Mouse (Mus musculus): ENCODE measurements around the gene Man1a2.

The Man1a2 gene

DNA sequence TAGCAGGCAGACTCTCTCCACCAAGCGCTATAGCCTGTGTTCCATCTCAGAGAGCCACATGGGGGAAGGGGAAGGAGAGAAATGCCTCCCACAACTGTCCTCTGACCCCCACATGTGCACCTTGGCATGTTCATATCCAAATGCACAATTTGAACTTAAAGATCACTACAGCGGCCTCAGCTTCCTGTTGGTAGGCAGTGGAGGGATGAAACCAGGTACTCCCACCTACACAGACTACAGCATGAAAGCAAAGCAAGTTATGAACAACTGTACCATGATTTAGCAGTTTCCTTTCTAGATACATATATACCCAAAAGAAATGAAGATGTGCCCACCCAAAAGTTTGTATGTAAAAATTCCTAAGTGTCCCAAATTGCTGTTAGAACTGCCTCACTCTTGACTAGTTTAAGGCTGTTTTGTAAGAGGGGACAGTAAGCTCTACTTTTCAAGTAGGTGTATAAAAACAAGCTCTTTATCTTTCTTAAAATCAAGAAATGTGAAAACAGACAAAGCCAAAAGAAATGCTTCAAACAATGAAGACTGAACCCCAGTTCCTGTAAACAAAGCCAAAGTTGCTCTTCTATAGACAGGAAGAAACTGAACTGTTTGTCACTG lies 123.6 kb downstream of the Man1a2 start:
- DNase-seq: peak; percentile 39

DNA sequence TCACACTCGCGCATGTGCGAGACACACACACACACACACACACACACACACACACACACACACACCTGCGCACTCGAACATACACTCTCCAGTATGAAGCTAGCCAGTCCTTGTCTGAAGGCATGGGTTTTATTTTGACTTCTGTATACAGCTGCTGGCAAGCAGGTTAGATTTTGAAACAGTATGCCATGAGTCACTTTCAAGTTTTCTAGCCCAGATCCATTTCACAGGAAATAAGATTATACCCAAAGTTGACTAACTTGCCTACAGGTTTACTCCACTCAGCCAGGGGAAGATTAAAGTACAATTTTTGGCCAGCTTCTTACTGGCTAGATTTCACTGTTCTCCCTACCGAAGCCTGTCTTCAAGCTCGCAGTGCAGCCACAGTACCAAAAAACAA lies 125.9 kb downstream of the Man1a2 start:
- no peak for DNase-seq

DNA sequence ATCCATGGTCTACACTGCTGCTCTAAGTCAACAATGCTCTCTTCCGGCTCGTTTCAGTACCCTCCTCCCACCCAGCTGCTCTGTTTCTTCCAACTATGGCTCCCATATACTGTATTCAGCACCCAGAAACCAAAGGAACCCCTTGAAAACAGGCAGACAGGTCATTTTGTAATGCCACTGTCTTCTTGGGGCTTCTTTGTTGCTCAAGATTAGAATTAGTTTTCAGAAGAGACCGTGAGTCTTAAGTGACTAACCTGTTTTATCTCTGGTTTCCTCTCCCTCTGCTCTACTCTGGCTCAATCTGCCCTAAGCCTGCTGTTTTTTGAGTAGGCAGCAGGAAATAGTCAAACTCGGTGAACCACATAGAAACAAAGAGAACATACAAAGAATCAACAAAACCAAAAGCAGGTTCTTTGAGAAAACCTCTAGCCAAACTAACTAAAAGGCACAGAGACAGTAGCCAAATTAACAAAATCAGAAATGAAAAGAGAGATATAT lies 127.0 kb downstream of the Man1a2 start:
- DNase-seq: peak; percentile 43

DNA sequence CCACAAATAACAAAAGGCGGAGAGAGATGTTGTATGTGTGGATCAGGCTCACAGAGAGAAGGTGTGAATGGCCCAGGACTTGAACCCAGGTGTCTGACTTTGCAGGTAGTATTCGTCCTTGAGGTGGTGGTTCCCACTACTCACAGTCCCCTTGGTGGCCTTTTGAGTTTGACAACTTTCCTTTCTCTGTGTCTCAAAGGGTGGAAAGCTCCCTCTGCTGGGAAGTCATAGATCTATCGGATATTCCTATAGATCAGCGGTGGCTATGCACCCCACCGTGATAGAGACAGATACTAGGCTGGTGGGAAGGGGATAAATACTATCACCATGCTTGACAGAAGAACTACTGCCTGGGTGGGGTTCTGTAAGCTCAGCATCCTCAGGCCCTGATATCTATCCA lies 130.5 kb downstream of the Man1a2 start:
- DNase-seq: no peak

DNA sequence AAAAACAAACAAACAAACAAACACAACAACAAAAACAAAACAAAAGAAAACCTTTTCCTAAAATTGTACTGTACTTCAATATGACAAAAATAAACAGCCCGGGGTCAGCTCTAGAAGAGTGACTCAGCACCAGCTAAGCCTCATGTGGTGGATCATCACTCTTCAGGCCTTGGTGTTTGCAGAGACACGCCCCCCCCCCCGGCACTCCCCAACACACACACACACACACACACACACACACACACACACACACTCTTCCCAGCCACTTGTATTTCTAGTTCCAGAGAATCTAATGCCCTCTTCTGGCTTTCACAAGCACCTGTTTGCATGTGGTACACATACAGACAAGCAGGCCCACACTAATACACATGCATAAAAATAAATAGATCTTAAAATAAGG lies 133.1 kb downstream of the Man1a2 start:
- no peak for DNase-seq

DNA sequence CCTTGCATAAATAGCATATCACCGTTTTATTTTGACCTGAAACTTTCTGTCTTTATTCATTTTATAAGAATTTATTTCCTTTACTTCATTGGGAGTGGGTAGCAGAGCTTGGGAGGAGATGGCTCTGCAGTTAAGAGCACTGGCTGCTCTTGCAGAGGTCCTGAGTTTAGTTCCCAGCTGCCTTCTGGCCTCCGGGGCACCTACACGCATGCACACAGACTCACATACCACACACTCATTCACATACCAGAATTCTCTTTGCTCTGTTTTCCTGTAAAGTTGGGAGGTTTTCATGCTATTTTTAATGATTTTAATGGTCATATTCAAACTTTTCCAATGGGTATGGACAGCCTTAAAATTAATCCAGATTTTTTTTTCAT lies 137.4 kb downstream of the Man1a2 start:
- DNase-seq: no peak

DNA sequence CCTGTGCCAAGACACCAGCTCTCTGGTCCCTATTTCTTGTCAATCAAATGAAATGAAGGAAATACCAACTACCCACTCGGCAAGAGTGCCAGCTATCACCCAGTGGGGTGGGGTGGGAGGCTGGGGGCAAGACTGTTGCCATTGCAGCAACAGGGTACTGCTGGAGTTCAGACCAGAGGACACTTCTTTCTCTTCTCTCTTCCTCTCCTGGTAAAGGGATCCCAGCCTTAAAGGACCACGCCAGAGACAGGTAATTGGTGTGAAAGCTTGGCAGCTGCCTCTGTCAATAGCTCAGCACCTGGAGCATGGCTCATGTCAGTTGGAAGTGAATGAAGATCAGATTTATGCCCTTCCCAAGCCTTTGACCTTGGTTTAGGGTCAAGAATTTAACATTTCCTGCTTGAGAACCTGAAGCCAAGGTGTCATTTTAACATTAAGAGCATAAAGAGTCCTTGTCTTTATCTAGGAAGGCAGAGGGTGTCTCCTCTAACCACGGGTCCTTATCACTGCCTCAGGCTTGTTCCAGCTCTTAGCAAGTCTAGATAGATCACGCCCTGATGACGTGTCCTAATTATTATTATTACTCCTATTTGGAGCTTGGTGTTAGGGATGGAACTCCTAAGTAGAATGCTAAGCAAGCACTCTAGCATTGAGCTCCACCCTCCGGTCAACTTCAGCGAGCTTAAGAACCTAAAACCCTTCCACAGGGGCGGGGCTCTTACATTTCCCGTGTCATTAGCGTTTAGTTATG lies 138.0 kb downstream of the Man1a2 start:
- DNase-seq: no peak

DNA sequence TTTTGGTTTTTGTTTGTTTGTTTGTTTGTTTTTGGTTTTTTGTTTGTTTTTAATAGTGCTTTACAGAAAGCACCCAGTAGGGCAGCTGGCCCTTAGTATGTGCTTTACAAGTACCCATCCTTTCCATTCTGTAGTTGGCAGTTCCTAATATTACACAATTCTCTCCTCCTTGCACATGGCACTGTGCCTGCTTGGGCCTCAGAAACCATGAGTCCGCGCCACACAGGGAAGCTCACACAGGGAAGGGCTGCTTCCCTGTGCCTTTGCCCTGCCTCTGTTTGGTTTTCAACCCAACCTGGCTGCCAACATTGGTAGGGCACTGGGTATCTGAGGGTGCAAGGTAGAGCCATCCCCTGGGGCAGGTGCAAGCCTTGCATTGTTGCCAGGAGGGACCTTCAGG lies 148.6 kb downstream of the Man1a2 start:
- no peak for DNase-seq

DNA sequence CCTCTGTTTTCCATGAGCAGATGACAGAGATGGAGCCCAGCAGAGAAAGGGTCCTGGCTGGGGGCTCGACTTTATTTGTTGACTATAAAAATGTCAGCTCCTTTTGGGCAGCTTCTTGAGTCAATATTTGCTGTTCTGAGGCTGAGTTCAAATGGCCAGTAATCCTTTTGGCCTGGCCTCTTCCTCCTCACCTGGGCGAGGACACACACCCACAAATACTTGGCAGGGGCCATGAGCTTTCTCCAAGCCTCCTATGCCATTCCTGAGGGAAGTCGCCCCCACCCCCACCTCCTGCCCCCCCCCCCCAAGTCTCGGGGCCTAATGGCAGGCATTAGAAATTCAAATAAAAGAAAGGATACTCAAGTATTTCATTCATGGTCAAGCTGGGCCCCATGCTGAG lies 149.4 kb downstream of the Man1a2 start:
- no peak for DNase-seq

DNA sequence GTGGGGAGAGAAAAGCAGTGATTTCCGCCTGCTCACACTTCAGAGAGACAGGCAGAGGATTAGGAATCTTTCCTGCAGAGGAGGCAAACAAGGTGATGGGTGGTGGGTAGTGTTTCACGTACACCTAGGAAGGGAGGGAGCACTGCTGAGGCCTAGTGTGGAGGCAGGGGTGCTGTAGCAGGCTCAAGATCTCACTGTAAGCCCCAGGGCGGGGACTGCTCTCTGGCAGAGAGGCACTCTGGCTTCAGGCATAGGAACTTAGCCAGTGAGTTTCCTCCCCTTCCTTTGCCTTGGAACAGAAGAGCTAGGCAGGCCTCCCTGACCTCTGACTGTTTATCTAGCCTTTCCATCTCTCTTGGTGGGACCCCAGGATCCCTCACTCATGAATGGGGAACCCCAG lies 150.0 kb downstream of the Man1a2 start:
- DNase-seq: no peak

DNA sequence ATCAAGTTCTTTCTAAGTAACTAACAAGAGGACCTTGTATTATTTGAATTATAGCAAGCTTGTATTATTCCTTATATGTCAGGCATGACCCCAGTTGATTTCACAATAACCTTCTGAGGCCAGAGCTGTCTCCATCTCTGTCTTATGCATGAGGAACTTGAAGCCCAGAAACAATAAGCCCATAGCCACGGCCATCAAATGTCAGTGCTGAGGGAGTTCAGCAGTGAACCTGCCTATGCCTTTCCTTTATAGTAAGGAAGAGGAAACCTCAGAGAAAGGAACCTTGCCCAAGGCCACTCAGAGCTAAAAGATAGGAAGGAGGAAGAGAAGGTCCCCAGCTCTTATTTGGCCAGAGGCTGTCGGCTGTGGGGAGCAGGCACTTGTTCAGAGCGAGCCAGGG lies 150.9 kb downstream of the Man1a2 start:
- no peak for DNase-seq

DNA sequence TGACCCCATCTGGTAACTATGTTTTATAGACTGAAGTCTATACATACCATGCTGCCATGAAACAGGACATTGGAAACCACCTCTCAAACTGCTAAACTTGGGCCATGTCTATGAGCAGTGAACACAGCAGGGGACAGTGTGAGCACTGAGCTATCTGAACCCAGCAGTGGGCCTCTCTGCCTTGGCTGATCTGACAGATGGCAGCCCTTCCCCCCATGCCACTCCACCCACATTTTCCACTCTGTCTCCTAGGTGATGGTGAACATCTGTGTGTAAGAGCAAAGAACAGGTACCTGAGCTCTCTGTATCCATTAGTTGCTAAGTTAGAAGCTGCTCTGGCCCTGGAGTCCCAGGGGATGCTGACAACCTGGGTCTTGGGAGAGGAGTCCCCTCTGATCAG lies 151.9 kb downstream of the Man1a2 start:
- no peak for DNase-seq

DNA sequence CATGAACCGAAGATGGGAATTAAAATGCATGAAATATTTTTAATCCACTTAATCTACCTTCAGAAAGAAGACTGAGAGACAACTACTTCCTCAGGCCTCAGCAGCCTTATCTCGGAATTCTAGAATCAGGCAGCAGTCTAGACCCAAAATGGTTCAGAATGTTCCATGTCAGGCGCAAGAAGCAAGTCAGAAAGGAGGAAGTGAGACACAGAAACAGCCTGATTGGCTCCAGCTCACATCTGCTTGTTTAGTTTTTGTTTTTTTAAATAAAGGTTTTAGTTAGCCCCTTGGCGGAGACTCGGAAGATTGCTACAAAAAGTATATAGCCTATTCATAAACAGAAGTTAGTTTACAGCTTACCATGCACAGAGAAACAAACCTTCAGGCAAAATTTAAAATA lies 154.4 kb downstream of the Man1a2 start:
- DNase-seq: no peak

DNA sequence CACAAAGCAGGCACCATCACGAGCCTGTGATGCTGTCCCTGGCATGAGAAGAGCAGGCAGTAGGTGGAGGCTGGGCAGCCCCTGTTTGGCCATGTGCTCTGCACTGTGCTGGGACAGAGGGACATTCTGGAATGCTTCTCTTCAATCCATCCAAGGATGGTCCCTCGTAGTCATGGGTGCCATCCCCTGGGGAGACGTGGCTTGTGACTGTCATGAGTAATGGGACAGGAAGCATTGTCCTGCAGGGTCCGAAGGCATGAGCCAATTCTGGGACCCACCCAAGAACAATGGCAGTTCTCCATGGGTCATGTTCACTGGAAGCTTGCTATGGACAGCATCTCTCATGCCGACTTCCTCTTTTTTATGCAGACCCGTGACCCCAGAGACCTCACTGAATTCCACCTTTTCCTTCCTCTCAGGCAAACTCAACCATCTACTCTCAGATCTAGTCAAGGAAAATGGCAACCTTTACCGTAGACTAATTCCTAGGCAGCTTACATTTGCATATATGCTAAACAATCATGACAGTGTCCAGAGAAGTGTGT lies 155.0 kb downstream of the Man1a2 start:
- DNase-seq: no peak

DNA sequence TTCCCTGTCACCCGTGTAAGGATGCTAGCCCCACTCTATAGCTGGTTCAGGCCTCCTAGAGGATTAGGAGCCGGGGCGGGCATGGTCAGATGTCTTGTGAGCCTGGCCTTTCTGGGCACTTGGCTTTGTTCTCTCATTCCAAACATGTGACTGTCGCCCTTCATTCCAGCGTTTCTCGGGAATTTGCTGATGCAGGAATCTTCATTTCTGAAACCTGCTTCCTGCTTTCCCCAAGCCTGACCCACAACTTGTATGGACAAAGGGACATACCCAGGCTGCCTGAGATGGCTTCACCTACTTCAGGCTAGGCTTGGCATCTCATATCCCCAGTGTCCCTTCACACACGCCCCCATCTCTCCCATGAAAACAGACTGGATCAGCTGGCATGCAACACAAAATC lies 162.6 kb downstream of the Man1a2 start:
- no peak for DNase-seq

DNA sequence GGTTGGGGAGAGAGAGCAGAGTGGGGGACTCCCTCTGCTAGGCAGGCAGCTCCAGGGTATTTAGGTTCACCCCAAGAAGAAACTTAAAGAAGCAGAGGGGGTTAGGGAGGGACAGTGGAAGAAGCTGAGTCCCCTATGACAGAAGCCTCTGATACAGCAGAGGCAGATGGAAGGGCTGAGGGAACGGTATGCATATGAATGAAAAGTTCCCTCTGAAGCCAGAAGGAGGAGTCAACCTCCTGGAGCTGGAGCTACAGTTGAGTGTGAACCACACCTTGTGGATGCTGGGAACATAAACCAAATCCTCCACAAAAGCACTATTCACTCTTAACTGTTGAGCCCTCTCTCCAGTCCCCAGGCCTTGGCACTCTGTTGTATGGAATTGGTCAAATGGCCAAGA lies 163.7 kb downstream of the Man1a2 start:
- no peak for DNase-seq

DNA sequence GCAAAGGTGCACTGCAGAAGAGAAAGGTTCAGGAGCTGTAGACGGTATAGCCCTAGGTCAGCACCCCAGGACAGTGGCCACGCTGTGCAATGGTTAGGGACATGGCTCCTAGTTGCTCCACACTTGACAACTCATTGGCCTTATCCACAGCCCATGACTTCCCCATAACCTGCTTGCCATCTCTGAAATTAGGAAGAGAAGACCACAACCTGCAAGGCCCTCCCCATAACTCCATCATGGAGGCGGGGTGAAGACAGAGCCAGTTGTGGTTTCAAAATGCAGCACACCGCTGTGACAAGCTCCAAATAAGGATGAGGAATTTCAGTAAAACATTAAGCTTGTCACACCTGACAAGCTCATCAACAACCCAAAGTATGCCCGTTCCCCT lies 169.6 kb downstream of the Man1a2 start:
- DNase-seq: no peak

DNA sequence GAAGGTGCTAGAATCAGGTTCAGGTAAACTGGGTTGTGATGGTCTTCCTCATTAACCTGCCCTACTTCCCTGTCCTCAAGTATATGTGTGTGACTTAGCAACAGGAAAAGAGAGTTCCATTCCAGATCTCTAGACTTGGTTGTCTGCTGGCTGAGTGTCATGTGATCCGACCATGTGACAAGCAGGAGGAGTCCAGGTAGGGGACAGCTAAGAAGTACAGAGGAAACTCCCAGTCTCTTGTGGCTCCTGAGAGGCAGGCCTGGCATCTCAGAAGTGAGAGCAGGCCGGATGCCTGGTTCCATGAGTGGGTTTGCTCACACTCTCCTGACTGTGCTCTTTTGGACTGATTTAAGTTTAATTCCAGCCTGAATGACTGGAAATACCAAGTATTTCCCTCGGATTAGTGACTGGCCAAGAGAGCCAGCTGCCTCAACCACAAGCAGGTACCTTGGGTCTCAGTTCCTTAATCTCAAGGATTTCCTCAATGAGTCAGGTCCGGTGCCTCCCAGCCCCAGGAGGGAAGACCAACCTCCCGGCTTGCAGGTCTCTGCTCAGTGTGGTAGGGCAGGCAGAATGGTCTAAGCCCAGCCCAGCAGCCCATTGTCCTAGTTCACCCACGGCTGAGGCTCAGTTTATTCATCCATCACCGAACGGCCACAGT lies 170.1 kb downstream of the Man1a2 start:
- no peak for DNase-seq

Data from thymus, postnatal 25 days (tissue).